Mouse (Mus musculus) urinary bladder, postnatal 4 days (tissue): ENCODE results near the gene Ltbr.
A peak's percentile ranks its signal among the peaks of the same experiment; 100 is the strongest.

ENCODE experiments used
- DNase-seq, 2 experiments: peaks; one replicate each; pipeline ENCODE4 v3.0.0; 2021 to 2022; ENCODE audit warnings: low spot score in 2 of 2

The Ltbr gene

DNA sequence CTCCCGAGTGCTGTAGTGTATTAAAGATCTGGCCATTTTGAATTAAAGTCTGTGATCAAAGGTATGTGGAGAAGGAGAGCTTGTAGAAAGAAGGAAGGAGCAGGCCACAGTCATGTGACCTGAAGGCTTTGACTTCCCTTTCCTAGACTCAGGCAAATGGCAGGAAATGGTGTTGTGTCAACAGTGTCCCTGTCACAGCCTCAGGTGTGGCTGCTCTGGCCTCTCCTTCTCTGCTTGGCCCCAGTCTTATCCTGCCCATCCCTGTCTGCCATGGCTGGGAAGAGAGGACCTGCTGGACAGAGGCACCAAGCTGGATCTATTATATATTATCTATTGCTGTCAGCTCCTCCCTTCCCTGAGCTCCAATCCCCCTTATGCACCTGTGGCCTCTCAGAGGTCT lies 31.9 kb upstream of the Ltbr start:
- DNase-seq: no peak

DNA sequence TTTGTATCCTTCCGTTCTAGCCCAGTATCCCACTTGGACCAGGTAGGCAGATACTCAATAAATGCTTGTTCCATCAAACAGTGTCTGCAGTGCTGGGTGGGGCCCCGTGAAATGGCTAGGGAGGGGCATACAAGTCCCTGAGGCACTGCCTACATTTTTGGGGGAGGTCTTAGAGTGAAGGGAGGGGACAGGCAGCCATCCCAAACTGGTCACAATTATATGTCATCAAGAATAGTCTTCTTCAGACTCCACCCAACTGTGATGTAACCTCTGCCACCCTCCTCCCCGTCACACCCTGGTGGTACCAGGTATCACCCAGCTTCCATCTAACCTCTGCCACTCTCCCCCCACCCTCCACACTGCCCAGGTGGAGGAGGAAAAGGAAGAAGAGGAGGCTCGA lies 31.2 kb upstream of the Ltbr start:
- DNase-seq: no peak

DNA sequence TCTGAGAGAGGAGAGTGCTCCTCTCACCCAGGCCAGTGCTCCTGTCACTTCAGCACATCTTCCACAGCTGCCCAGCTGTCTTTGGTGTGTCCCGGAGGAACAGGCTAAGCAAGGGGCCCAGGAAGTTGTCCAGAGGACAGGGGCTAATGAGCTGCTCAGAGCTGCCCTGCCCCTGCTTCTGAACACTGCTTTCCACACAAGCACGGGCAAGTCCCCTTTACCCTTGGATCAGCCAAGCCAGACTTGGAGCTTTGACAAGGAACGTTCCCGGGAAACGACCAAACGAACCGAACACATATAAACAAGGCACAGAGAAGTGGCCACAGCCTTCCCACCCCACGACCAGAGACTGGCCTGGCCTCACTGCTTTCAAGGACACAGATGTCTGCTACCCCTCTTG lies 30.4 kb upstream of the Ltbr start:
- no peak for DNase-seq

GRCm38 (mm10) chr6:125342198-125342597 lies 28.5 kb upstream of the Ltbr start:
- no peak for DNase-seq

- DNase-seq: no peak
These were observed 26.6 kb upstream of the Ltbr start for GRCm38 (mm10) chr6:125340244-125340643.

GRCm38 (mm10) chr6:125338791-125339660 lies 25.3 kb upstream of the Ltbr start:
- no peak for DNase-seq

GRCm38 (mm10) chr6:125334356-125334755 lies 20.7 kb upstream of the Ltbr start:
- DNase-seq: no peak

DNA sequence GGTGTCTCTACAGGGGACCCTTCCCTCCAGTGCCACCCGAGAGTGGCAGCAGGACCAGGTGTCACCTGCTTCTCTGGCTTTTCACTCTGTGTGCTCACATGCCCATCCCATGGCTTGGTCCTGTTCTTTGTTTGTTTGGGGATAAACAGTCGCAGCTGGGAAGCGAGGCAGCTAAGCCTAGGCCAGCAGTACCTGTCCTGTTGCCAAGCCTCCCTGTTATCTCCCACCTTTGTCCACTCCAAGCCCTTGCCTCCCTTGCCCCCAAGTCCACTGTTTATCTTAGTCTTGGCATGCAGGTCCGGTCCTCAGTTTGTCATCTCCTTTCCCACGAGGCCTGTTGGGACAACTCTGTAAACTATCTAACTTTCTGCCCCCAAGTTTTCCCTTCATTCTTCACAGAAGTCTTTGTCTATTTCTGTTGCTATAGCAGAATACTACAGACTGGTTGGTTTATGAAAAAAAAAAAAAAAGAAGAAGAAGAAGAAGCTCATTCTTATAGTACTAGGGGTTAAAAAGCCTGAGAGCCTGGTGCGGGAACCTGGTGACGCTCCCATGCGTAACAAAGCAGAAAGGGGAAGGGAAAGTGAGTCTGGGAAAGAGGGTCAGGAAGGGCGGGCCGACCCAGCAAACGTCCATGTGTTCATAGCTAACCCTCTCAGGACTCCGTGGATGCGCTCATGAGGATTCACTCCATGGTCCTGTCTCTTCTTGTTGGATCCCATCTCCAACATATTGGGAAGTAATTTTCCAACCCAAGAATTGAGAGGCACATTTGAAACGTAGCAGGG lies 19.6 kb upstream of the Ltbr start:
- no peak for DNase-seq

GRCm38 (mm10) chr6:125330626-125331326 lies 17.1 kb upstream of the Ltbr start:
- peak; percentile 86 to 92 for DNase-seq

DNA sequence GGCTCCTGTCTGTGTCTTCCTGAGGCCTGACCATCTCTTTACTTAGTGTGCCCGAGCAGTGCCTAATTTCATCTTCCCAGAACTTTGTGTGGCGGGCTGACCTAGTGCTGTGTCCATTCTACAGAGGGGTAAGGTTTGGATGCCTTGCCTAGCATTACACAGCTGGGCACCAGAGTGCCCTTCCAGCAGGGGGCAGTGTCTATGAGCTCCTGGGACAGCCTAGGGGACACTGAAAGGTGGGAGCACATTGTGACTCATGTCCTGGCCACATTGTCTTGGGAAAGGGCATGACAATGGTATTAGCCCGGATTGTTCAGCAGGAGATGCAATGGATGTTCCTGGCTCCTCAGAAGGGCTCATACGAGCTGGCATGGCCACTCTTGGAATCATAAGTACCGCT lies 14.6 kb upstream of the Ltbr start:
- no peak for DNase-seq

DNA sequence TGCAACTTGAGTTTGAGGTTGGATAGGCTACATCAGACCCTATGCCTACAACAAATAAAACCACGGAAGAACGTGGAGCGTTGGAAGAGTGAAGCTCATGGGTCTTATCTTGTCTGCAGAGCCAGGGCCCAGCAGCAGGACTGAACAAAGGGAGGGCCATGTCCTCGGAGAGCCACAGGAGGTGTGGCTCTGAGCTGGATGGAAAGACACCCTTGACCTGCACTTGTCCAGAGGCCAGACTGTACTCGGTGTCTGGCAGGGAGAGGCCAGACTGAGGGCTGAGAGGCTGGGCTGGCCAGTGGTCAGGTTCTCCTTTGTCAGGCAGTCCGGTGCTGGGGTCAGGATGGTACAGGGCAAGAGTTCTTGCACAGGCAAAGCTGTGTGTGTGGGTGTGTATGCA lies 11.7 kb upstream of the Ltbr start:
- no peak for DNase-seq

DNA sequence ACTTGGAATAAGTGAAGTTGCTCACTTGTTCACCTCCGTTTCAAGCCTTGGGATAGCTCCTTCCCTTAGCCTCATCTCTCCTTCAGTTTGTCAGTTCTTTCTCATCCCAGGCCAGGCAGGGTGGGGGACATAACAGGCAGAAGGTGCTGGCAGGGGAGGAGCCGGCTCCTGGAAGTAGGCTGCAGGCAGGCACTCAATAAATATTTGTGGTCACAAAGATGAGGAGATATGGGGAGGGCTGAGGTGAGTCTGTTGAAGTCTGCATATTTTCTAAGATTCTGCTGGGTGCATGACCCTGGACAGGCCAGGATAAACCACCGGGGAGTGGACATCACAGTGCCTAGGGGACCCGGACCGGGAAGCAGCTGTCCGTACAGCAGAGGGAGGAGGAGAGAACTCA lies 9.9 kb upstream of the Ltbr start:
- no peak for DNase-seq

DNA sequence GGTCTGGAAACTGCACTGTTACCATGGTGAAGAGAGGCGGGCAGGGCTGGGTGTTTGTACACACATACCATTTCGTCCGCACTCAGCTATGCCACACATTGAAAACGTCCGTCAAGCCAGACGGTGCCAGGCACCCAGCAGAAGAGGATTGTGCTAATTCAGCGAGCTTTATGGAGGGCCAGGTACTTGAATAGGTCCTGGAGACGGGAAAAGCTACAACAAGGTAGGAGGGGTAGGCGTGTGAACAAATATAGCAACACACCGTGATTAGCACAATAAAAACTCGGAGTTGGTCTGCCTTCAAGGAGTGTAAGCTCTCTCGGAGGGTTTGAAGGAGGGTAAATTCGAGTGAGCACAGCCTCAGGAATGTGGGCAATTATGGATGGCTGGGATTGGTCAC lies 9.1 kb upstream of the Ltbr start:
- no peak for DNase-seq

DNA sequence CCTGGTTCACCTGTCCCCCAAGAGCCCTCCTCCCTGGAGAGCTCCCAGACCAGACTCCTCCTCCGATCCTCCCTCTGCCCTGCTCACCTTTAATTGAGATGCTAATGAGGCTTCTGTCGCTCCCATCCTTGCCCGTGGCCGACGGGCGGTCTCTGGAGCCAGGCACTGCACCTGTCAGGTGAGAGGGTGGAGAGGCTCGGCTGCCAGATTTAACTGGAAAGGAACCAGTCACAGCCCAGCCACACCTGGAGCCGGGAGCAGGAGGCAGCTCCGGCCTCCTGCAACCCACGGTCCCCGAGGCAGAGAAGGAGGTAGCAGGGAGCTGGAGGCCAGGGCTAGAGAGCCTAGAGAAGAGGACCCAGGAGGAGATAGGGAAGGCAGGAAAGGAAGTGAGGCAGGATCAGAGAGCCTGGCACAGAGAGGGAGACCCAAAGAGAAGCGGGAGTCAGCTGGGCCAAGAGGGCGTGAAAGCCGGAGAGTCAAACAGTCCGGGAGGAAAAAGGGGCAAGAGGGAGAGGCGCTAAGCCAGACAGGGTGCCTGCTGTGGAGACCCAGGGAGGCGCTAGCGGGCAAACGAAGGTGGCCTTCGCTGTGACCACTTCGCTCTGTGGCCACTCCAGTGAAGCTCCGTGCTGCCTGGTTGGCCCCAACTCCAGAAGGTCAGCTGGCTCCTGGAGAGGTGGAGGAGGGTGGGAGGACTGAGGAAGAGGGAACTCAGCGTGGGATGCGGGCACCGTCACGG lies 7.6 kb upstream of the Ltbr start:
- no peak for DNase-seq

DNA sequence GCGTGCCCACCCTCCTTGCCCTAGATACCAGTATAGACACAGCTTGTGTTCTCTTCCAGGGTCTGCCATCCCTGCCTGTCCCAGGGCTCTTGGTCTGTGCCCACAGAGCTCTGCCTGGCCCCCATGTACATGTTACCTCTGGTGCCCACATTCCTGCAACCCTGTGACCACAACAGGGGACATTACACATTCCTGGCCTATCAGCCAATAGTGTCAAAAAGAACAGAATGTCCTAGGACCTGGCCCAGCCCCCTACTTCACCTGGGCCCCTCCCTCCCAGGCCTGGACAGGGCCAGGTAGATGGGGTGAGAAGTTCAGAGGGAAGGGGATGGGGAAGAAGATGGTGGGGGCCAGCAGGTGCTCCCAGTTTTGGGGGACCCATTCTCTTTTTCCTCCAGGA lies 6.6 kb upstream of the Ltbr start, which contains the start of gene Scnn1a:
Gene Scnn1a (plus strand): TSS at position 337 of the 400 bp plus-strand sequence.
- no peak for DNase-seq

GRCm38 (mm10) chr6:125319919-125320296 lies 6.2 kb upstream of the Ltbr start:
- no peak for DNase-seq

DNA sequence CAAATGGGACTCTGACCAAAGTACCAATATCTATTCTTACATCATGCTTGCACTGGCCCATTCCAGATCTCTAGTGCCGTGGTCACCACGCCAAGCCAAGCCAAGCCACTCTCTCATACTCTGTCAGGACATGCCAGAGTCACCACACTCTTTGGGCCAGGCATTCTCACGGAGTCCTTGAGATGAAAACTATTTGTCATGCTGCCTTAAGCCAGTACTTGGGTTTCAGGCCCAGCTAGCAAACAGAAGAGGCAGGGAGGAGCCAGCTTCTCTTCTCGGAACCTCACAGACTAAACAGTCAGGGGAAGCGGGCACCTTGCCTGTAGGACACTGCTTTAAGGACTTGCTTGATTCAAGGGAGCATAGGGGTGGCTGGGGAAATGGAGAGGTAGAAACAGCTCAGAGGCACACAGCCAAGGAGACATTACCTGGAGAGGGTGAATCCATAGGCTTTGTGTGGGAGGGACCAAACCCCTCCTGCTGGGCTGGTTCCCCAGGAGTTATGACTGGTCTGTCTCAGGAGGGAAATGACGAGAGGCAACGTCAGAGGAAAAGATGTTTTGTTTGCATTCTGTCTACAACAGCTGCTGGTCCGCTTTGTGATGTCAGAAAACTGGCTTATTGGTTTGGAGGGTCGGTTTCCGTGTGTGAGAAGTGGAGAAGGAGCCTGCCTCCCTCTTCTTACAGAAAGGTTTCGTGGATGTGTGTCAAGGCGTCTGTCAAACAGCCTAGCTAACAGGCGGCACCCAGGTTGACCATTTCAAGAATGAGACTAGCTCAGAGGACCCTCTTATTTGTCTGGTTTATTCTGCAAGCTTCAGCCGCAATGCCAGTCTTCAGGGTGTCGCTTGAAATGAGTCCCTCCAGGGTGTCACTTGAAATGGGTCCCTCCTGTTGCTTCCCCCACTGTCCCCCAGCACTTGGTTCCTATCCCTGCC lies 5.6 kb upstream of the Ltbr start:
- no peak for DNase-seq

DNA sequence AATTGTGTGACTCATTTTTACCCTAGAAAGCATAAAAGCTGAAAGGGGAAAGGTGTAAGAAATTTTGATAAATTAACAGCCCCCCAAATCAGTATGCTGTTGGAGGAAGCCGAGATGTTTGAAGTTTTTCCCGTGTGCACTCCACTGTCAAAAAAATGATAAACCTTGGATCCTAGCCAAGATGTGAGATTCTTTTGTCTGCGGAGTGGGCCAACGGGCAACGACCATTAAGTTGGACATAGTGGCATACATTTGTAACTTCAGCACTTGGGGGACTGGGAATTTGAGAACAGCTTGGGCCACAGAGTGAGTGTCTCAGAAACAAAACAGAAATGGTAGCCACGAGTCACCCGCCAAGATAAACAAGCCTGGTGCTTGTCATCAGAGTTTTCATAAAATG lies 3.4 kb upstream of the Ltbr start:
- DNase-seq: no peak

DNA sequence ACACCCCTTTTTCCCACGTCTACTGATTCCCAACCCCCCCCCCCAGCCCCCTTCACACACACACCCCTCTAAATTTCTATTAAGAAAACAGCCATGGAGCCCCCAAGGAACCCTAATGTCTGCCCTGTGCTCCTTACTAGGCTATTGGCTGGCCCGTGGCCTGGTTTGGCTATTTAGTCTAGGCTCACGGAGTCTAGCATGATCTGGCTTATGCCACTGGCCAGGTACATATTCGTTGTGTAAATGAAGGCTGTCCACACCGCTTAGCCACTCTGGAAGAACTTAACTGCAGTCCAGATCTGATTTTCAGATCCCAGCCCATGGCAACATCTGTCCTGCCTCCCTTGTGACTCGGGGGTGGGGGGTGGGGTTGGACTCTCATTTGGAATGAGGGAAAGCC lies 1.1 kb upstream of the Ltbr start:
- no peak for DNase-seq

DNA sequence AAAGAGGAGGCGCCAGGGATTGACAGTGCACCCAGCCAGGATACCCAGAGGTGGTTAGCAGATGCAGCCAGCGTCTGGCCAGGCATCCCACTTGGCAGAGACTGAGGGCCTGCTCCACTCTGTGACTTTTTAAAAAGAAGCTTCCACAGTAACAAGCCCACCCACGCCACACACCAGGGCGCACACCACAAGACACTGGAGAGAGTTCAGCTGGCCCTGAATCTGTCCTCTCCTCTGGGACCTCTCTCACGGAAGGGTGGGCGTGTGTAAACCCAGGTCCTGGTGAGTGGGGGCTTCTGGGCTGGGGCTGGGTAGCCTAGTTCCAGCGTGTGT lies 512 bp upstream of the Ltbr start:
- no peak for DNase-seq
